Mouse (Mus musculus) CD4-positive helper T cell, adult 2 months (primary cell): ENCODE data around the gene Nop2.

Experiments used
- DNase-seq: peaks from one replicate; pipeline ENCODE4 v3.0.0-alpha.2; 2012; ENCODE audit warnings: low read depth, missing footprints, low spot score

The Nop2 gene

GRCm38 (mm10) chr6:125131302-125132156 is at the start of gene Nop2:
Gene Nop2, plus strand, starts transcription at chr6:125131909.
- peak; percentile 95 for DNase-seq

GRCm38 (mm10) chr6:125082801-125083386 is 48.8 kb upstream of the Nop2 start:
- DNase-seq: no peak

- peak; percentile 76 for DNase-seq
Observed at GRCm38 (mm10) chr6:125084424-125084823, 47.3 kb upstream of the Nop2 start.

GRCm38 (mm10) chr6:125087937-125088336 is 43.8 kb upstream of the Nop2 start:
- DNase-seq: no peak

GRCm38 (mm10) chr6:125088561-125089321 is 43.0 kb upstream of the Nop2 start:
- DNase-seq: no peak

- DNase-seq: peak; percentile 55
Observed at GRCm38 (mm10) chr6:125089521-125090321, 42.0 kb upstream of the Nop2 start.

- DNase-seq: no peak
Observed at GRCm38 (mm10) chr6:125090341-125091085, 41.2 kb upstream of the Nop2 start.

- no peak for DNase-seq
Observed at GRCm38 (mm10) chr6:125092372-125092771, 39.3 kb upstream of the Nop2 start.

GRCm38 (mm10) chr6:125094843-125095242 is 36.9 kb upstream of the Nop2 start:
- peak; percentile 42 for DNase-seq

GRCm38 (mm10) chr6:125095391-125096278 is 36.1 kb upstream of the Nop2 start, which contains the start of gene Chd4:
Gene Chd4, plus strand, starts transcription at chr6:125095981.
- peak; percentile 94 for DNase-seq

GRCm38 (mm10) chr6:125096279-125096596 is 35.5 kb upstream of the Nop2 start:
- DNase-seq: no peak

GRCm38 (mm10) chr6:125096597-125097345 is 34.9 kb upstream of the Nop2 start:
- peak; percentile 70 for DNase-seq

- no peak for DNase-seq
Observed at GRCm38 (mm10) chr6:125097346-125097689, 34.4 kb upstream of the Nop2 start.

GRCm38 (mm10) chr6:125097951-125098350 is 33.8 kb upstream of the Nop2 start:
- no peak for DNase-seq

- DNase-seq: no peak
Observed at GRCm38 (mm10) chr6:125098513-125098912, 33.2 kb upstream of the Nop2 start.

GRCm38 (mm10) chr6:125099421-125099971 is 32.2 kb upstream of the Nop2 start:
- peak; percentile 82 for DNase-seq

GRCm38 (mm10) chr6:125101444-125101843 is 30.3 kb upstream of the Nop2 start:
- DNase-seq: no peak

- DNase-seq: no peak
Observed at GRCm38 (mm10) chr6:125104223-125104622, 27.5 kb upstream of the Nop2 start.

- DNase-seq: no peak
Observed at GRCm38 (mm10) chr6:125107705-125108104, 24.0 kb upstream of the Nop2 start.
